Mouse (Mus musculus): Measurements from ENCODE around the gene Mcidas. TPM values are rescaled to one million over a fixed set of nuclear protein-coding genes. Genes with fewer than 3 reads are reported as not detected.

The Mcidas gene
- polyA plus RNA-seq, 1 experiment from 2014 or later = 0.62 TPM

DNA sequence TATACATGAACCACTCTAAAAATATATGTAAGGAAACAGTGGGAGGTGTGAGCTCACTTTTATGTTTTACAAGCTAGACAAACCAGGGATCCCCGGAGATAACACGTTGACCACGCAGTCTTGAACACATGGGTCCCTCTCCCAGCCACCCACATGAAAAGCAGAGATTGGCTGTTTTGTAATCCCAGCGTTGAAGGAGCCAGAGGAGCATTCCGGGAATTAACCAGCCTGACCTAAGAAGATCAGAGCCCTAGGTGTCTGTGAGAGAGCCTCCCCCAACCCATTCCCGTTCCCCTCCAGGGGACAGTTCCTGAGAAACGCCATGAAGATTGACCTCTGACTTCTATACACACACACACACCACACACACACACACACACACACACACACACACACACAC lies 37.7 kb downstream of the Mcidas start:
- H3K36me3 ChIP-seq (ENCODE audit: control insufficient read depth, insufficient read depth) = no peaks in the 10 kb centered on the region
- peak overlapping the region; percentile 72 for H3K4me3 ChIP-seq (ENCODE audit: low read length)
- ATAC-seq (replicated peaks; ENCODE audit: extremely low read depth, insufficient read depth, low FRiP score) = no peak
- peak overlapping the region; percentile 100 for H3K4me2 ChIP-seq (ENCODE audit: low read depth, low read length)
- H3K4me1 ChIP-seq (ENCODE audit: control insufficient read depth, insufficient read depth, low read length) = peaks cover 17% of the 10 kb centered on the region
- H3K27me3 ChIP-seq (ENCODE audit: control insufficient read depth, insufficient read depth, low read length) = peaks cover 47% of the 10 kb centered on the region
- no peaks in the 10 kb centered on the region for H3K9me3 ChIP-seq (replicated peaks; ENCODE audit: control insufficient read depth, low read length)
- peak overlapping the region; percentile 70 for H3K9ac ChIP-seq (ENCODE audit: low read length)
- WGBS = 3% methylated on average over 7 of the region's 7 CpGs
- H3K27ac ChIP-seq (ENCODE audit: low read length) = no peak overlapping the region

DNA sequence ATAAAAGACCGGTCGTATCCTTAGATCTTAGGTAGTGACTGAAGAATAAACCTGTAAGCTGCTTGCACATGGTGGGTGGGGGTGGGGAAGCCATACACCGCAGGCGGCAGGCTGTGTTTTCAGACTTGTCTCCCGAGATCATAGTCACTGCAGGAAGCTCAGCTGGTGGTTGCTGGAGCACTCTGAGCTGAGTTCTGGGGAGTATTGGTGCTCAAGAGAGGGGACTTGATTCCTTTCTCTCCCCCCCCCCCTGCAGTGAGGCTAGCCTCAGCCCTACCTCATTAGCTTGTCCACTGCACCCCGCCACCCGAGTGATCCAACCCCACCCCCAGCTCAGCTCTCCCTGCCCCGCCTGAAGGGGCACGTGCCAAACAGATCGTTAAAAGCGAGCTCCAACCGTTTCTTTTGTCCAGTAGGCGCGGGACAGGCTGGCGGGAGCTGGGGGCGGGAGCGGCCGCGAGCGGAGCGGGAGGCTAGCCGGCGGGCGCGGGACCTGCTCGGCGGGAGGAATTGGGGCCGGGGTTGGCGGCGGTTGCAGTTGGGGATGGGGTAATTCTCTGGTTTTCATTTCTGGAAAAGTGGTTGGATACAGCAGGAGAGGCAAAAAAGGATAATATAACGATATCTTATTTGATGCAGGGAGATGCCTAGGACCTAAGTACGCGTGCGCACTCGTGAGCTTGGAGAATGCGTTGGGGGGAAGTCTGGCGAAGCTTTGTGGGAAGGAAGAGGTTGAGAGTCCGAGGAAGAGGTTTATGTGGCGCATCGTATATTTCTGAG lies 38.3 kb downstream of the Mcidas start:
- Histone ChIP-seq H3K9me3 (replicated peaks; ENCODE audit: control insufficient read depth, low read length) (no peaks in the 10 kb centered on the region), H3K4me3 (ENCODE audit: low read length) (peak overlapping the region; percentile 72), H3K36me3 (ENCODE audit: control insufficient read depth, insufficient read depth) (no peaks in the 10 kb centered on the region), H3K4me2 (ENCODE audit: low read depth, low read length) (peak overlapping the region; percentile 100), H3K4me1 (ENCODE audit: control insufficient read depth, insufficient read depth, low read length) (peaks cover 17% of the 10 kb centered on the region), H3K27ac (ENCODE audit: low read length) (no peak overlapping the region), H3K9ac (ENCODE audit: low read length) (peak overlapping the region; percentile 70), H3K27me3 (ENCODE audit: control insufficient read depth, insufficient read depth, low read length) (peaks cover 47% of the 10 kb centered on the region)
- WGBS = 1% methylated on average over 40 of the region's 40 CpGs
- ATAC-seq (replicated peaks; ENCODE audit: extremely low read depth, insufficient read depth, low FRiP score) = 0 out of 2 replicates have a peak, but pooled peaks have one; percentile 31

DNA sequence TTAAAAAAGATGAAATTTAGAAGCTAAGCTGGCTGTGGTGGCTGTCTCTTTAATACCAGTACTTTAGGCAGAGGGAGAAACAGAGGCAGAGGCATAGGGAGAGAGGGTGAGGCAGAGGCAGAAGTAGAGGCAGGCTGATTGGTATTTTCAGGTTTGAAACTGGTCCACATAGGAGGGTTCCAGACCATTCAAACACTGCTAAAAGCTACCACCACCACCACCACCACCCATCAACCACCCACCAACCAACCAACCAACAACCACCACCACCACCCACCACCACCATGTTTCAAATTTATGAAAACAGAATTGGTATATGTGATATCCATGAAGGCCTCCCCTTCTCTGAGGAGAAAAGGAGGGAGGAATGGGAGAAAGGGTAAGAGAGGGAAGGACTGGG lies 39.2 kb downstream of the Mcidas start:
- no peak overlapping the region for H3K4me2 ChIP-seq (ENCODE audit: low read depth, low read length)
- no peak for ATAC-seq (replicated peaks; ENCODE audit: extremely low read depth, insufficient read depth, low FRiP score)
- H3K4me3 ChIP-seq (ENCODE audit: low read length) = no peak overlapping the region
- no peaks in the 10 kb centered on the region for H3K9me3 ChIP-seq (replicated peaks; ENCODE audit: control insufficient read depth, low read length)
- peaks cover 17% of the 10 kb centered on the region for H3K4me1 ChIP-seq (ENCODE audit: control insufficient read depth, insufficient read depth, low read length)
- no peaks in the 10 kb centered on the region for H3K36me3 ChIP-seq (ENCODE audit: control insufficient read depth, insufficient read depth)
- H3K27ac ChIP-seq (ENCODE audit: low read length) = no peak overlapping the region
- no peak overlapping the region for H3K9ac ChIP-seq (ENCODE audit: low read length)
- peaks cover 47% of the 10 kb centered on the region for H3K27me3 ChIP-seq (ENCODE audit: control insufficient read depth, insufficient read depth, low read length)

DNA sequence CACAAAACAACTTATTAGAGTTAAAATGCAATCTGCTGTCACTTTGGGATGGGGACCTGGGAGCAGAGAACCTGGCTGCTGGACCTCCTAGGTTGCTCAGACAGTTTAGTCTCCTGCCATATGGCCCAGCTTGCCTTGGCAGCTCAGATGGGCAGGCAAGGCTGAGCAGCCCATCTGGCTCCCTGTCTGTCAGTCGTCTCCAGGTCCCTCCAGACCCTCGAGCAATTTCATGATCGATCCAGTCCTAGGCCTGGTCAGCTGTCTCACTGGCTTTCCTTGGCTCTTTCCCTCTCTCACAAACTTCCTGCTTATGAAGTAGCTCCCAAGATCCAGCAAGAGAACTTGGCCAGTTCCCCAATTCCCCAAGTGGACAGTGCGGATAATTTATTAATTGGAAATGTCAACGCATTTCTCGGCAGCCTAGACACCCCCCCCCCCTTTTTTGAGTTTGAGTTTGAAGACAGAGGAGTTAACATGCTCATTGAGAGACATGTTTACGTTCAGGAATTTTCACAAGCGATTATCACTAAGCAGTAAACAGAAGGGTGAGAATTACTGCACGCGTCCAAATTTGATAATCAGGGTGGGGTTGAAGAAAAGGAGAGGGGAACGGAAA lies 40.7 kb downstream of the Mcidas start:
- Histone ChIP-seq H3K27me3 (ENCODE audit: control insufficient read depth, insufficient read depth, low read length) (peaks cover 38% of the 10 kb centered on the region), H3K27ac (ENCODE audit: low read length) (no peak overlapping the region), H3K36me3 (ENCODE audit: control insufficient read depth, insufficient read depth) (no peaks in the 10 kb centered on the region), H3K4me2 (ENCODE audit: low read depth, low read length) (peak overlapping the region; percentile 94), H3K9me3 (replicated peaks; ENCODE audit: control insufficient read depth, low read length) (no peaks in the 10 kb centered on the region), H3K9ac (ENCODE audit: low read length) (peak overlapping the region; percentile 58; the same call in 1 of the 2 replicates), H3K4me1 (ENCODE audit: control insufficient read depth, insufficient read depth, low read length) (peaks cover 17% of the 10 kb centered on the region), H3K4me3 (ENCODE audit: low read length) (peak overlapping the region; percentile 63)
- 4% methylated on average over 11 of the region's 11 CpGs for WGBS
- ATAC-seq (replicated peaks; ENCODE audit: extremely low read depth, insufficient read depth, low FRiP score) = no peak

DNA sequence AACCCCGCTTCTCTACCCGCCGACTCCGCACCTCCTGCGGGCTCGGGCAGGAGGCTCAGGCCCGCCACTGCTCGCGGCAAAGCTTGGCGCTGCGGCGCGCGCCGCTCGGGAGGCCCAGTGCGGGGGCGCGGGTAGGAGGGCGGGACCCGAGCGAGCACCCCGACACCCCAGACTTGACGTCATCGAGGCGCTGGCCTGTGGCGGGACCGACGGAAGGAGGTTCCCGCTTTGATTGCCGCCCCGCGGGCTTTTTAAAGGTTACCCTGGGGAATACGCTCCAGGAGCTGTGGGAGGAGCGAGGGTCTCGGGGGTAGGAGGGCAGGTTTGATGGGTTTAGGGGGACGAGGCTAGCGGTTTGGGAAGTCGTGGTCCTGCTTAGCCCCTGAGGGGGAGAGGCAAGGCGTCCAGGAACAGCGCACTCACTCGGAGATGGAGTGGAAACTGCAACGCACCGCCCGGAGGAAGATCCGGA lies 41.3 kb downstream of the Mcidas start, which contains the start of gene Cdc20b:
Gene Cdc20b, plus strand, starts transcription at position 162 of the 472 bp plus-strand sequence.
- peak; percentile 49 for ATAC-seq (replicated peaks; ENCODE audit: extremely low read depth, insufficient read depth, low FRiP score)
- Histone ChIP-seq H3K9me3 (replicated peaks; ENCODE audit: control insufficient read depth, low read length) (no peaks in the 10 kb centered on the region), H3K9ac (ENCODE audit: low read length) (peak within 1 kb of the TSS; percentile 58)

DNA sequence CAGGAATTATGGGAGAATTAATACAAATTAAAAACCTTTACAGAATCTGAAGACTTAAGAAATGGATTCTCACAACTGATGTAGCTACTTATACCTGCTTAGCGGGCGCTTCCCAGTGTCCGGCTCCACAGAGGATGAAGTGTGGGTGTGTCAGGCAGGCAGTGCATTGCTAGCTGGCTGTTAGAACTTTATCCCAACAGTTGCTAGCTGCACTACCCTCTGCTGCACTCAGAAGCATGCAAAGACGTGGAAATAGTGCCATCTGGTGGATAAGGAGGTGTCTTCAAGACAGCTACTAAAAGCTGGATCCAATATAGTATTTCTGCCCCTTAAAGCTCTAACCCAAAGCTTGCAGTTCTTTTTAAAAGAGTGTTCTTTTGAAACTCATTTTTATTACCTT lies 42.2 kb downstream of the Mcidas start:
- peak; percentile 81 for ATAC-seq (replicated peaks; ENCODE audit: extremely low read depth, insufficient read depth, low FRiP score)
- H3K27me3 ChIP-seq (ENCODE audit: control insufficient read depth, insufficient read depth, low read length) = peaks cover 37% of the 10 kb centered on the region
- peak overlapping the region; percentile 63 for H3K4me3 ChIP-seq (ENCODE audit: low read length)
- H3K36me3 ChIP-seq (ENCODE audit: control insufficient read depth, insufficient read depth) = no peaks in the 10 kb centered on the region
- H3K9me3 ChIP-seq (replicated peaks; ENCODE audit: control insufficient read depth, low read length) = no peaks in the 10 kb centered on the region
- H3K4me2 ChIP-seq (ENCODE audit: low read depth, low read length) = peak overlapping the region; percentile 94
- peaks cover 17% of the 10 kb centered on the region for H3K4me1 ChIP-seq (ENCODE audit: control insufficient read depth, insufficient read depth, low read length)
- H3K27ac ChIP-seq (ENCODE audit: low read length) = no peak overlapping the region
- H3K9ac ChIP-seq (ENCODE audit: low read length) = no peak overlapping the region
- under 1% methylated on average over 4 of the region's 4 CpGs for WGBS

More for the DNA sequence above, 41.3 kb downstream of the Mcidas start, which contains the start of gene Cdc20b:
- peaks cover 38% of the 10 kb centered on the region for H3K27me3 ChIP-seq (ENCODE audit: control insufficient read depth, insufficient read depth, low read length)
- H3K4me3 ChIP-seq (ENCODE audit: low read length) = peak within 1 kb of the TSS; percentile 63
- under 1% methylated on average over 46 of the region's 46 CpGs for WGBS
- H3K36me3 ChIP-seq (ENCODE audit: control insufficient read depth, insufficient read depth) = no peaks in the 10 kb centered on the region
- H3K27ac ChIP-seq (ENCODE audit: low read length) = no peak within 1 kb of the TSS
- peak within 1 kb of the TSS; percentile 94 for H3K4me2 ChIP-seq (ENCODE audit: low read depth, low read length)
- peaks cover 17% of the 10 kb centered on the region for H3K4me1 ChIP-seq (ENCODE audit: control insufficient read depth, insufficient read depth, low read length)

GRCm38 (mm10) chr13:113044876-113045275 lies 51.2 kb downstream of the Mcidas start:
- no peak overlapping the region for H3K27ac ChIP-seq (ENCODE audit: low read length)
- peaks cover 5% of the 10 kb centered on the region; the same call in 1 of the 2 replicates for H3K36me3 ChIP-seq (ENCODE audit: control insufficient read depth, insufficient read depth)
- peak overlapping the region; percentile 74 for H3K4me3 ChIP-seq (ENCODE audit: low read length)
- 51% methylated on average over 3 of the region's 3 CpGs for WGBS
- no peaks in the 10 kb centered on the region for H3K27me3 ChIP-seq (ENCODE audit: control insufficient read depth, insufficient read depth, low read length)
- no peak for ATAC-seq (replicated peaks; ENCODE audit: extremely low read depth, insufficient read depth, low FRiP score)
- peak overlapping the region; percentile 73 for H3K4me2 ChIP-seq (ENCODE audit: low read depth, low read length)
- H3K4me1 ChIP-seq (ENCODE audit: control insufficient read depth, insufficient read depth, low read length) = peaks cover 7% of the 10 kb centered on the region
- no peaks in the 10 kb centered on the region for H3K9me3 ChIP-seq (replicated peaks; ENCODE audit: control insufficient read depth, low read length)
- H3K9ac ChIP-seq (ENCODE audit: low read length) = peak overlapping the region; percentile 76

GRCm38 (mm10) chr13:113045458-113046110 lies 51.9 kb downstream of the Mcidas start:
- WGBS = 8% methylated on average over 18 of the region's 18 CpGs
- H3K4me2 ChIP-seq (ENCODE audit: low read depth, low read length) = peak overlapping the region; percentile 73
- peaks cover 7% of the 10 kb centered on the region for H3K4me1 ChIP-seq (ENCODE audit: control insufficient read depth, insufficient read depth, low read length)
- no peaks in the 10 kb centered on the region for H3K27me3 ChIP-seq (ENCODE audit: control insufficient read depth, insufficient read depth, low read length)
- no peaks in the 10 kb centered on the region for H3K9me3 ChIP-seq (replicated peaks; ENCODE audit: control insufficient read depth, low read length)
- H3K9ac ChIP-seq (ENCODE audit: low read length) = peak overlapping the region; percentile 76
- H3K27ac ChIP-seq (ENCODE audit: low read length) = peak overlapping the region; percentile 63
- H3K4me3 ChIP-seq (ENCODE audit: low read length) = peak overlapping the region; percentile 74
- peaks cover 5% of the 10 kb centered on the region; the same call in 1 of the 2 replicates for H3K36me3 ChIP-seq (ENCODE audit: control insufficient read depth, insufficient read depth)
- no peak for ATAC-seq (replicated peaks; ENCODE audit: extremely low read depth, insufficient read depth, low FRiP score)

All from heart, embryonic 16.5 days (tissue).